Mouse (Mus musculus): ENCODE data around the gene Fam53b.

Gene Fam53b

DNA sequence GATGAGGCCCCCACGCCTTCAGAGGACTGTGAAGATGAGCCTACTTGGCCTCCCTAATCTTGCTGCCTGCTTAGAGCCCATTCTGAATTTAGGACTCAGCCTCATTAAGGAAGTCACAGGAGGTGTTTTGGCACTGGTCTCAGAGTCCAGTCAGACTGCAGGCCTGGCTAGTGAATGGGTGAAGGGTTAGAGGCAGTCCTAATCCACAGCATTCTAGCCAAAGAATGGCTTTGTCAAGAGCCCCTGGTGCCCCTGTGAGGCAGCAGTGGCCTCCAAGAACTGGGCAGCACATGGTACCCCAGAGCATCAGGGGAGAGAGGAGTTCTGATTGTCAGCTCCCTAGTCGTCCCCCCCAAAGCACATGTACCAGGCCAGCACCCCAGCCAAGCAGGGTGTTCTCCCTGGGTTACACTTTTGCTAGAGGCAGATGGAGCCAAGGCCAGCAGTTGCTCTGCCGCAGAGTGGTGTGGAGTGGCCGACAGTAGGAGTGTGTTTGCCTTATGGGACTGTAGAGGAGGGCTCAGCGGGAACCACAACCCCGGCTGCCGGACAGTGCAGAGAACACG is 109.3 kb downstream of the Fam53b start:
- no peak for DNase-seq (ENCODE audit: low spot score)

GRCm38 (mm10) chr7:132703515-132704309 is 110.0 kb downstream of the Fam53b start:
- no peak for DNase-seq (ENCODE audit: low spot score)

GRCm38 (mm10) chr7:132702492-132703070 is 111.1 kb downstream of the Fam53b start:
- DNase-seq (ENCODE audit: low spot score): no peak

GRCm38 (mm10) chr7:132702024-132702423 is 111.7 kb downstream of the Fam53b start:
- no peak for DNase-seq (ENCODE audit: low spot score)

GRCm38 (mm10) chr7:132701412-132701811 is 112.3 kb downstream of the Fam53b start:
- no peak for DNase-seq (ENCODE audit: low spot score)

DNA sequence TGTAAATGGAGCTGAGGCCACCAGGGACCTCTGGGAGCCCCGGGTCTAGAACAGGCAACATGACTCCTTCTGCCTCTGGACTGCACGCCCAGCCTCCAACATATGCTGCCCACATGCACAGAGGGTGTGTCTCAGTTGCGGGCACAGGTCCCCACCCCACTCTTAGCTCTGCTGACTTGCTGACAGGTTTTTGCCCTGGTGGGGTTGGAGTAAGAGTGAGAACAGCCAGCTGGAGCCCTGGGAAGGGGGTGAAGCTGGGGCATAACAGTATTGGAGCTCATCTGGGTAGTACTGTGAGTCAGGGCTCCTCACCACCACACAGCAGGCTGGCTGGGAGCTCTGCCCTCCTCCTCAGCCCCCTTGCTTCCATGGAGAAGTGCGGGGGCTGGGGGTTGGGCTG is 113.6 kb downstream of the Fam53b start:
- no peak for DNase-seq (ENCODE audit: low spot score)

DNA sequence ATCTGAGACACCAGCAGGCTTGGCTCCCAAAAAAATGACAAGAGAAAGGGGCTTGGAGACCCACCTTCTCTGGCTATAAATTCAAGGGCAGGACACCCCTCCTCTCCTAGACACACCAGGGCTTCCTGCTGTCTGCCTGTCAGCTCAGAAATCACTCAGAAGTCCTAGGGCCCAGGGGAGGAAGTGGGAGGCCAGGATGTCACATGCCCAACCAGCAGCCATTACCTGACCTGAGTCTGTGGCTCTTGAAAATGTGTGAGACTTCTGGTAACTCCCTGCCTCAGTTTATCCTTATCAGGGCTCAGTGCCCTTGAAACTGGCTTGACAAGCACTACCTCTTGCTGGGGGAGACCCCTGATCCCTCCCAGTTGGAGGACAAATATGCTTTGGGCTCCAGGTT is 114.0 kb downstream of the Fam53b start:
- DNase-seq (ENCODE audit: low spot score): no peak

- no peak for DNase-seq (ENCODE audit: low spot score)
These were observed 114.5 kb downstream of the Fam53b start for GRCm38 (mm10) chr7:132699165-132699564.

- DNase-seq (ENCODE audit: low spot score): no peak
These were observed 114.9 kb downstream of the Fam53b start for GRCm38 (mm10) chr7:132698737-132699136.

GRCm38 (mm10) chr7:132697258-132697796 is 116.4 kb downstream of the Fam53b start:
- DNase-seq (ENCODE audit: low spot score): no peak

DNA sequence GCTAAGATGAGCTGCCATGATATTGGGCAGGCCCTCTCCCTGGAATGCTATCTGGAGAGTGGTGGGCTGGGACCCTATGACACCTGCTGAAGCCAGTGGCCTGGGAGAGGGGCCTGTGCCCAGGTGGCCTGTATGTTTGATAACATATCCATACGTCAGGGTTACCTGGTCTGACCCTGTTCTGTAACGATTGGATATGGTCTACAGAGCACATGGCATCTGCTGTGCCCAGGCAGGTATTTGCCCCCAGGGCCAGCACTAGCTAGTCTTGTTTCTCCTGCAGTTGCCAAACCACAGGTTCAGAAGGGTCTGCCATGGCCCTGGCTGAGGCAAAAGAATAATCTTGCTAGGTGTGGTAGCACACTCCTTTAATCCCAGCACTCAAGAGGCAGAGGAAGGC is 120.1 kb downstream of the Fam53b start:
- DNase-seq (ENCODE audit: low spot score): no peak

GRCm38 (mm10) chr7:132692719-132693118 is 121.0 kb downstream of the Fam53b start:
- no peak for DNase-seq (ENCODE audit: low spot score)

- no peak for DNase-seq (ENCODE audit: low spot score)
These were observed 122.8 kb downstream of the Fam53b start for GRCm38 (mm10) chr7:132690716-132691472.

DNA sequence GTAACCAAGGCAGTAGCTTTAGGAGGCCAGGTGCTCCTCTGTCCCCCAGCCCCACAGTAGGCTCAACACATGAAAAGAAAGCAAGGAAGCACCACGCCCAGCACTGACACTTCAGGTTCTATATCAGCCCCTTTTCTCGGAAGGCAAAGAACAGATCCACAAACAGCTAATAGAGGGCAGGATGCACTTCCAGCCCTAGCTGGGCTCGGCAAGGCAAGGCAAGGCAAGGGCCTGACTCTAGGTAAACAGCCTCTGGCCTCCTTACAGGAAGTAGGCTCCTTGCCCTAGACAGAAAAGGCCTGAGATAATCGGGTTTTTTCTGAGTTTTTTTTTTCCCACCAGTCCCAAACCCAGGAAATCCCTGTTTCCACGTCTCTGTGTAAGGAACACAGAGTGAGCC is 124.0 kb downstream of the Fam53b start:
- no peak for DNase-seq (ENCODE audit: low spot score)

DNA sequence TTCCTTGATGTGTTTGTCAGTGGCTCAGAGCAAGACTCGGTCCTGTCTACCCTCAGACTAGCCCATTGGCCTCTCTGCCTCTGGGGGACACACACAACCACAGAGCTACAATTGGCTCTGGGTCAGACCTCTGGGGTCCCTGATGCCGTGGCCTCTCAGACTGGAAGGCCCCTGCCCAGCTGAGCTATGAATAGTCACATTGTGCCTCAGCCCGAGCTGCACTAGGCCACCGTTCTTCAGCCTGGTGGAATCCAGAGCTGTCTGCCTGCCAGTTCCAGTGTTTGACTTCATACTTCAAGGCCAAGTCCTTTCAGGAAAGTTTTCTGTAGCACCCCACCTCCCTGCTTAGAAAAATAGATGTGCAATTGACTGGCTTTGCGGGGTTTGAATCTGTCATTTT is 125.0 kb downstream of the Fam53b start:
- no peak for DNase-seq (ENCODE audit: low spot score)

DNA sequence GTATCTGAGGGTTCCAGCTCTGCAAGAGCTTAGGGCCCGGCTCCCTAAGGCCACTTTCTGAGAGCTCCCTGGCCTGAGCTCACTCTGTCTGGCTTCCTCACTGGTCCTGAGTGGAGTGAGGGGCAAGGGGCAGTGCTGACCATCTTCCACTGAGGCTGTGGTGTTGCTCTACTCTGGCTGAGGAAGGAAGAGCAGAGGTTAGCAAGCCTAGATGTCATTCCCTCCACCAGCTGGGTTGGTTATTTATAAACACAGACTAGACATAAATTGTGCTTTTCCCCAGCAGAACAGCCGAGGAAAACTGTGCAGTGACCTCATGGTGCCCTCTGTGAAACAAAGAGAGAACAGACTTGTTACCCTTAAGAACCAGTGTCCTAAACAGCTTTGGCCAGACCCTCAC is 125.8 kb downstream of the Fam53b start:
- no peak for DNase-seq (ENCODE audit: low spot score)

DNA sequence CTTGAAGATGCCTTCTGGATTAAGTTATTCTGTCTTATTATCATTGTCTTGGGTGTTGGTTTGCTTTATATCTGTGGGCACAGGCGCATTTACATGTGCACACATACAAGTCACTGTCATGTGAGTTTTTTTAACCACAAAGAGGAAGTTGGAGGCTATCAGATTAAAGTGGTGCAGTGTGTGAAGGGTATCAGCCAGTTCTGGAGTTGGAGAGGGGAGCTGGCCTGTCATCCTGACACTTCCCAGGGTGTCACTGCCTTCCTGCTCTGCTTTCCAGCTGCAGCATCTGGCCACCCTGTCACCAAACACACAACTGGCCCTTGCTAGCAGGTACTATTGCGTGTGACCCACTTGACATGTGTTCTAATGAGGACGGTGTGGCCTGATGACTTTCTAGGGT is 127.2 kb downstream of the Fam53b start:
- no peak for DNase-seq (ENCODE audit: low spot score)

DNA sequence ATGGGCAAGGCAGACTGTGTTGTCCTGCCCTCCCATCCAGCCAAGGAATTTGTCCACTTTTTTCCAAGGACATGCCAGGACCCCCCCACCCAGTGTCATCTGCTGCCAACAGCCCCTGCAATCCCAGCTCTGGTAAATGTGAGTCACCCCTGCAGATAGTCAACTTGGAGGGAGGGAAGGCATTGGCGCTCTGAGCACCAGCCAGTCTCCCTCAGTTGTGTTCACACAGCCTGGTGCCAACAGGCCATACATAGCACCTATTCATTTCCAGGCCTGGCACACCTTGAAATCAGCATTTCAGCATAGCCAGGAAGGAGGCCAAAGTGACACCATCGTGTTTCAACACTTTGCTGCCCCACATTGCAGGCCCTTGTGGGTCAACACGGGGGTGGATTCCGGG is 129.8 kb downstream of the Fam53b start:
- no peak for DNase-seq (ENCODE audit: low spot score)

GRCm38 (mm10) chr7:132682901-132683300 is 130.8 kb downstream of the Fam53b start:
- DNase-seq (ENCODE audit: low spot score): no peak

- DNase-seq (ENCODE audit: low spot score): no peak
These were observed 131.3 kb downstream of the Fam53b start for GRCm38 (mm10) chr7:132682336-132682735.

DNA sequence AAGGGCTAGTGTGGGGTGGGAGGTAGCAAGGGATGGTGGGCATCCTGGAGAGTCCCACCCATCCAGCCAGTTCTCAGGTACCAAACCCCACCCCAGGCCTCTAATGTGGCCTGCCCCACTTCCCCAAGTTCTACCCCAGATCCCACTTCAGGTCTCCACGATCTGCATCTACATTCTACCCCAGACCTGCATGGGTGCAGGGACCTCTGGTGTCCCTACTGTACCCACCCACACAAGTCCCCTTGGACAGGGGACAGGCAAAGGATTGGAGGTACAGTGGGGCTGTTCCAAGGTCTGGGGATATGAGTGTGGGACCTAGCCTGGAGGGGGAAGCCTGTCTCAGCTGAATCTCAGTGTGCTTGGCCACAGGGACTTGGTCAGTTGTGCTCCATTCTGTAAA is 131.9 kb downstream of the Fam53b start:
- DNase-seq (ENCODE audit: low spot score): no peak

DNA sequence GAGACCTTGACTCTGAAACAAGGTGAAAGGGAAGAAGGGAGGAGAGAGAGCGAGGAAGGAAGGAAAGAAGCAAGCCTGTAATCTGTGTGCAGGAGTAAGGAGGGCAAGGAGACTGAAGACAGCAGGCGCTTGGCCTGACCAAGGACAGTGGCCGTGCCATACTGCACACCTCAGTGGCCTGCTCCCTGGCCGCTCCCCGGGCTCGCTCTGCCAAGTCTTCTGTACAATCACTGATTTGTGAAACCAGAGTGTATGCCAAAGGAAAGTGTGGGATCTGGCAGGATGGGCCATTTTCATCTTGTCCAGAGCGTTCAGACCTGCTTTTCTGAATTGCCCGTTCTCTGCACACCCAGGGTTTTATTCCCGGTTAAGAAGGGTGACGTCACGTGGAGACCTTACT is 132.4 kb downstream of the Fam53b start:
- no peak for DNase-seq (ENCODE audit: low spot score)

GRCm38 (mm10) chr7:132679549-132679948 is 134.1 kb downstream of the Fam53b start:
- no peak for DNase-seq (ENCODE audit: low spot score)

Data from urinary bladder, postnatal 14 days (tissue).